Mouse (Mus musculus): ENCODE data around the gene Egfl8. TPM values are rescaled to one million over a fixed set of nuclear protein-coding genes. Genes with fewer than 3 reads are reported as not detected.

Gene Egfl8
- total RNA-seq, 2 experiments from 2014 or later, result 20.7 to 23.1 TPM

GRCm38 (mm10) chr17:34601796-34602195, 14.0 kb downstream of the Egfl8 start:
- no peak for DNase-seq (ENCODE audit: low spot score in 2 of 2)

- no peak for DNase-seq (ENCODE audit: low spot score in 2 of 2)
Measured at GRCm38 (mm10) chr17:34599891-34600290, 15.9 kb downstream of the Egfl8 start.

DNA sequence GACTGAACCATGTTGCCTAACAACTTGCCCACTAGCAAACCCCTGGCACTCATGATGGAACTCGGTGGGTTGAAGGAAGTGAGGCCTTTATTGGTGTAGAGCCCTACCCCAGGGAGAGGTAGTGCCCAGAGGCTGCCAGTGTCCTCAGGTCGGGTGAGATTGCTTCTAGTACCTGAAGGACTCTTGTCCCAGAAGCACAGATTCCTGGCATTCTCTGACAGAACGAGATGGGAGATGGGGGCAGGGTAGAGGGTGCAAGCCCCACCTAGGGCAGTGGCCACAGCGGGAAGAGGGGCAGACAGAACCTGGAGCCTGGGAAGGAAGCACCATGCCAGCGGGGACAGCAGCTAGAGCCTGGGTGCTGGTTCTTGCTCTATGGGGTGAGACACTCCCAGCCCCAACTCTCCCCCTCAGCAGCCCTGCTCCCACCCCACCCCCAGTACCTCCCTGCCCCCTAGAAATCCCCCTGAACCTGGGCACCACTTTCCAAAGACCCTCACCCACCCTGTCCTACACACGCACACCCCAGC, 18.1 kb downstream of the Egfl8 start, which contains the start of gene Ager:
Ager (plus strand) TSS at position 297 of the 530 bp plus-strand sequence.
- DNase-seq (ENCODE audit: low spot score in 2 of 2), result no peak

GRCm38 (mm10) chr17:34596098-34596497, 19.7 kb downstream of the Egfl8 start:
- DNase-seq (ENCODE audit: low spot score in 2 of 2), result no peak

DNA sequence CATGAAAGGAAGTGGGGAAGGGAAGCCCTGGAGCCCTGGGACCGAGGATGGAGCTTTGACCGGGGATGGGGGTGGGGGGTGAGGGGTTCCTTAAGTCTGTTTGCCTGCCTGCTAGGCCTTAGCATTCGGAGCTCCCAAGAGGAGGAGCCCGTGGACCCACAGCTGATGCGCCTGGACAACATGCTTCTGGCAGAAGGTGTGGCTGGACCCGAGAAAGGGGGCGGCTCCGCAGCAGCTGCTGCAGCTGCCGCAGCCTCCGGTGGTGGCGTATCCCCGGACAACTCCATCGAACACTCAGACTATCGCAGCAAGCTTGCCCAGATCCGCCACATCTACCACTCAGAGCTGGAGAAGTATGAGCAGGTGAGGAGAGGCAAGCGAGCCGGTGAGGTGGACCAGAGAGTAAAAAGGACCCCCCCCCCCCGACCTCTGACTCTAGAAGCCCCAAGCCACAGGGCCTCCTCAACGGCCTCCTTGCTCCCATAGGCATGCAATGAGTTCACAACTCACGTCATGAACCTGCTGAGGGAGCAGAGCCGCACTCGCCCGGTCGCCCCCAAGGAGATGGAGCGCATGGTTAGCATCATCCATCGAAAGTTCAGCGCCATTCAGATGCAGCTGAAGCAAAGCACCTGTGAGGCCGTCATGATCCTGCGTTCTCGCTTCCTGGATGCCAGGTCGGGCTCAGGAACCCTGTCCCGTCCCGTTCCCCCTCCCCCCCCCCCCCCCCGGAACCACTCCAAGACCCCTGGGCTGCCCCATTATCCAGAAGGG, 21.8 kb downstream of the Egfl8 start:
- DNase-seq (ENCODE audit: low spot score in 2 of 2), result peak in 1 of 2 experiments; percentile 55

DNA sequence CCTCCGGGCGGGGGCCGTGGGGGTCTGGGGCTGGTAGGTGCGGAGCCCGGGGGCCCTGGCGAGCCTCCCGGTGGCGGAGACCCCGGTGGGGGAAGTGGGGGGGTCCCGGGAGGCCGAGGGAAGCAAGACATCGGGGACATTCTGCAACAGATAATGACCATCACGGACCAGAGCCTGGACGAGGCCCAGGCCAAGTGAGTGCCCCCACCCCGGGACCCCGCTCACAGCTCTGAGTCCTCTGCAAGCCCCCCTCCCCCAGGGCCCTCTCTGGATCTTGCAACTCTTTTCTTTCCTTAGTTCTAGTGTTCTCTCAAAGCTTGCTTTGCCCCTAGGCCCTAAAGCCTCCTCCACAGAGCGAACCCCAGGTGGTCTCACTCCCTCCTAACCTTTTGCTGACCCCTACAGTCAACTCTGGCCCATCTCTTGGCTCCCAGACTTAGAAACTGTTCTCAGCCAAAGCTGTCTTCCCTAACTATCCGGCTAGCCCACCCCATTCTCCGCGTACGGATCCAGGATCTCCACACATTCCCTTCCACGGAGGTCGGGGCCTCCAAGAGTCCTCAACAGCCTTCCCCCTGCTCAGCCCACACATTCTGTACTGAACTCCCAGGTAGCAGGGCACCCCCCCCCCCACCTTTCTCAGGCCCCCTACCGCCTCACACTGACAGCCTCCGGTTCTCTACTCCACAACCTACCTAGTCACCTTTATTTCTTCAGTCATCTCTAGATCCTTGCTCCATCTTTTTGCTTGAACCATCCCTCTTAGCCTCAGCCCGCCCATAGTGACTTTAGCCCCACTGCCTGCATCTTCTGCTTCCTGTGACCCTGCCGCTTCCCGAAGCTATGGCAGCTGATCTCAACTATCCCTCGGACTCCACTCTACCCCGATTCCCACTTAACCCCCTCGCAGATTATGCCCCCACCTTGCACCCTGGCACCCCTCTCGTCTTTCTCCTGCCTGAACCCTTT, 22.9 kb downstream of the Egfl8 start:
- DNase-seq (ENCODE audit: low spot score in 2 of 2), result peak in 1 of 2 experiments; percentile 44

- peak; percentile 89 to 94 for DNase-seq (ENCODE audit: low spot score in 2 of 2)
Measured at GRCm38 (mm10) chr17:34591994-34592375, 23.8 kb downstream of the Egfl8 start.

GRCm38 (mm10) chr17:34591029-34591993, 24.5 kb downstream of the Egfl8 start, which contains the start of gene Pbx2:
Gene Pbx2, plus strand, starts transcription at chr17:34591266.
- DNase-seq (ENCODE audit: low spot score in 2 of 2), result peak in 1 of 2 experiments; percentile 35

GRCm38 (mm10) chr17:34590154-34590987, 25.4 kb downstream of the Egfl8 start:
- no peak for DNase-seq (ENCODE audit: low spot score in 2 of 2)

- DNase-seq (ENCODE audit: low spot score in 2 of 2), result peak in 1 of 2 experiments; percentile 67
Measured at GRCm38 (mm10) chr17:34589681-34590101, 26.1 kb downstream of the Egfl8 start, which contains the start of gene Gpsm3. Gene Gpsm3, plus strand, starts transcription at chr17:34589806.

GRCm38 (mm10) chr17:34589206-34589605, 26.6 kb downstream of the Egfl8 start:
- DNase-seq (ENCODE audit: low spot score in 2 of 2), result no peak

DNA sequence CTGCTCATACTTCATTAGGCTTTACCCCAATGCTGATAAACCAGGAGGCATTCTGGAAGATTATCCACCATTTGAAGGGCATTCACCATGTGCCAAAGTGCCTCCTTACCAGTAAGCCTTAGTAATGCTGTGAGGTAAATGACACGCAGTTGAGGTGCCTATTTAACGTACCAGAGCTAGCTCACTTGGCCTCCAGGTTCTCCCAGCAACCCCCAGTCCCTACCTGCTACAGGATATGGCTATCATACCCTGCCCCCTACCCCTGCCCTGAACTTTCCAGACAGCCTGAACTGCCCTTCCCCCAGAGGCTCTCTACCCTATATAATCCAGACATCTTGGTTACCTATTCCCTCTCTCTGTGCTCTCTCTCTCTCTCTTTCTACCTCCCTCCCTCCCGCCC, 27.0 kb downstream of the Egfl8 start:
- DNase-seq (ENCODE audit: low spot score in 2 of 2), result no peak

DNA sequence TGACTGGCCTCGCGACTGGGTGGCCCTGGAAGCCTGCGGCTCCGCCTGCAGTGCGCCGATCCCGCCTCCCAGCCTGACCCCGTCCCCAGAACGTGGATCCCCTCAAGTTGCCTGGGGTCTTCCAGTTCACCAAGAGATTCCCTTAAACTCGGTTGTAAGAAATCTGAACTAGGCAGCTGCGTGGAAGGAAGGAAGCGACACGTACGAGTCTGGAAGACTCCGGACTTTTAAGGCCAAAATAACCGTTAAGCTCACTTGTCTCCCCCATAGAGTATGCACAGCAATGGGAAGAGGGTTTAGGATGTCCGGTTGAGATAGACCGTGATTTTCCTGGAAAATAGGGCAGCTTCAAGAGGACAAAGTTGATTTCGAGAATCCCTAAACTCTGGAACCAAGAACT, 28.0 kb downstream of the Egfl8 start:
- DNase-seq (ENCODE audit: low spot score in 2 of 2), result no peak

DNA sequence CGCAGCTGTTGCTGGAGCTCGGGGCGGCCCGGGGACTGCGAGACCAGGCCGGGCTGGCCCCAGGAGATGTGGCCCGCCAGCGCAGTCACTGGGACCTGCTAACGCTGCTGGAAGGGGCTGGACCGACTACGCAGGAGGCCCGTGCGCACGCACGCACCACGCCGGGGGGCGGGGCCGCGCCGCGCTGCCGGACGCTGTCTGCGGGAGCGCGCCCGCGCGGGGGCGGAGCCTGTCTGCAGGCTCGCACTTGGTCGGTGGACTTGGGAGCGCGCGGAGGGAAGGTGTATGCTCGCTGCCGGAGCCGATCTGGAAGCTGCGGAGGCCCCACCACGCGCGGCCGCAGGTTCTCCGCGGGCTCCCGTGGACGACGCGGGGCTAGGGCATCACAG, 28.4 kb downstream of the Egfl8 start:
- peak; percentile 97 to 98 for DNase-seq (ENCODE audit: low spot score in 2 of 2)

- DNase-seq (ENCODE audit: low spot score in 2 of 2), result peak; percentile 74 to 91
Measured at GRCm38 (mm10) chr17:34586796-34587422, 28.9 kb downstream of the Egfl8 start.

DNA sequence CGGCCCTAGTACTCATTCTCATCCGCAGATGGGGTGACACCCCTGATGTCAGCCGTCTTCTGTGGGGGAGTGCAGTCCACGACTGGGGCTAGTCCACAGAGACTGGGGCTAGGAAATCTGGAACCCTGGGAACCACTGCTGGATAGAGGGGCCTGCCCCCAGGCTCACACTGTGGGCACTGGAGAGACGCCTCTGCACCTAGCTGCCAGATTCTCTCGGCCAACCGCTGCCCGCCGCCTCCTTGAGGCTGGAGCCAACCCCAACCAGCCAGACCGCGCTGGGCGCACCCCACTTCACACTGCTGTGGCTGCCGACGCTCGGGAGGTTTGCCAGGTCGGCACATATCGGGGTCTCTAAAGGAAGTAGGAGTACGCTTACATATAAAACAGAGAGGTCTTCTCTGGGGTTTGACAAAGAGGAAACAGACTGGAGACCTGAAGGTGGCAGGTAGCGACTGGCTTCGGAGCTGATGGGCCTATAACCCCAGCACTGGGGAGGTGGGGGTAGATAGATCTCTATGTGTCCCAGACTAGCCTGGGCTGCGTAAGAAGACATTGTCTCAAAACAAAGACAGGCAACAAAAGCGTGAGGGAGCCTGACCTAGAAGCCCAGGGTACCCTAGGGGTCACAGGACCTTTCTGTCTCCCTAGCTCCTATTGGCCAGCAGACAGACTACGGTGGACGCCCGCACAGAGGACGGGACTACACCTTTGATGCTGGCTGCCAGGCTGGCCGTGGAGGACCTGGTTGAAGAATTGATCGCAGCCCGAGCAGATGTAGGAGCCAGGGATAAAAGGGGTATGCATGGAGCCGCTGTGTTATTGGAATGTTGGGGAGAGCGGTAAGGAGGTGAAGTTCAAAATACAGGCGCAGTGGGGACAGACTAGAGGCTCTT, 29.6 kb downstream of the Egfl8 start:
- DNase-seq (ENCODE audit: low spot score in 2 of 2), result no peak

DNA sequence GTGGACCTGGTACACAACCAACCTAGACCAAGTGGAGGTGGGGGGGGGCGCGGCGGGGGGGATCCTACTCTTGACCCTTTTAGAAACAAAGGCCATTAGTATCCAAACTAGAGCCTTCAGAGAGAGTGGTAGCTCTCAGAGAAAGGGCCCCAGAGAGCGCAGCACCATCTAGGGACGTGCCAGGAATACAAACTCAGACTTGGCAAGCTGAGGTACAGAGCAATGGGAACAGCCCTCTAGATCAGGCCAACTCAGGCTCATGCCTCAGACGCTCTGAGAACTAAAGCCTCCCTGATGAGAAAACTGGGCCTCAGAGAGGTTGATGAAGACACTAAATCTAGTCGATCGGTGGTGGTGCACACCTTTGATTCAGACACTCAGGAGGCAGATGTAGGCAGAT, 30.6 kb downstream of the Egfl8 start:
- no peak for DNase-seq (ENCODE audit: low spot score in 2 of 2)

DNA sequence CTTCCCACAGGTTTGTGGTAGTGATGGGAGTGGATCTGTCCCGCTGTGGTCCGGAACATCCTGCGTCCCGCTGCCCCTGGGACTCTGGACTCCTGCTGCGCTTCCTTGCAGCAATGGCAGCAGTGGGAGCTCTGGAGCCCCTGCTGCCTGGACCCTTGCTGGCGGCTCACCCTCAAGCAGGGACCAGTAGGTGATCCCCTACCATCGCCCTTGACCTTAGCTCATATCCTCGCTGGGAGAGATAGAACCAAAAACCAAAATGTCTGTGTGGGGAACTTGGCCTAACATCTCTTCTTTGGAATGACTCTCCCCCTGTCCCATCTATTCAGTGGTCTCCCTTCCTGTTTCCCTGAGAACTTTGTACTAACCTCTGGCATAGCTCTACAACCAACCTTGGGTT, 32.0 kb downstream of the Egfl8 start:
- no peak for DNase-seq (ENCODE audit: low spot score in 2 of 2)

All from gastrocnemius, postnatal 4 days (tissue).